Mouse (Mus musculus): ENCODE measurements around the gene Adarb2.

Gene Adarb2

GRCm38 (mm10) chr13:8365523-8365922 is 162.9 kb downstream of the Adarb2 start:
- no peak for ATAC-seq (ENCODE audit: insufficient number of reproducible peaks, low FRiP score, low TSS enrichment)

GRCm38 (mm10) chr13:8366087-8366486 is 163.4 kb downstream of the Adarb2 start:
- ATAC-seq (ENCODE audit: insufficient number of reproducible peaks, low FRiP score, low TSS enrichment) = no peak

- ATAC-seq (ENCODE audit: insufficient number of reproducible peaks, low FRiP score, low TSS enrichment) = no peak
Measured at GRCm38 (mm10) chr13:8369868-8370387, 167.3 kb downstream of the Adarb2 start.

- no peak for ATAC-seq (ENCODE audit: insufficient number of reproducible peaks, low FRiP score, low TSS enrichment)
Measured at GRCm38 (mm10) chr13:8388541-8388940, 185.9 kb downstream of the Adarb2 start.

GRCm38 (mm10) chr13:8400265-8401041 is 197.8 kb downstream of the Adarb2 start:
- no peak for ATAC-seq (ENCODE audit: insufficient number of reproducible peaks, low FRiP score, low TSS enrichment)

- ATAC-seq (ENCODE audit: insufficient number of reproducible peaks, low FRiP score, low TSS enrichment) = no peak
Measured at GRCm38 (mm10) chr13:8402324-8402873, 199.7 kb downstream of the Adarb2 start.

- ATAC-seq (ENCODE audit: insufficient number of reproducible peaks, low FRiP score, low TSS enrichment) = no peak
Measured at GRCm38 (mm10) chr13:8406020-8406419, 203.4 kb downstream of the Adarb2 start.

- no peak for ATAC-seq (ENCODE audit: insufficient number of reproducible peaks, low FRiP score, low TSS enrichment)
Measured at GRCm38 (mm10) chr13:8410353-8411318, 208.0 kb downstream of the Adarb2 start.

- no peak for ATAC-seq (ENCODE audit: insufficient number of reproducible peaks, low FRiP score, low TSS enrichment)
Measured at GRCm38 (mm10) chr13:8424019-8424719, 221.5 kb downstream of the Adarb2 start.

- ATAC-seq (ENCODE audit: insufficient number of reproducible peaks, low FRiP score, low TSS enrichment) = no peak
Measured at GRCm38 (mm10) chr13:8439188-8439835, 236.6 kb downstream of the Adarb2 start.

- ATAC-seq (ENCODE audit: insufficient number of reproducible peaks, low FRiP score, low TSS enrichment) = no peak
Measured at GRCm38 (mm10) chr13:8445415-8445814, 242.7 kb downstream of the Adarb2 start.

- no peak for ATAC-seq (ENCODE audit: insufficient number of reproducible peaks, low FRiP score, low TSS enrichment)
Measured at GRCm38 (mm10) chr13:8448192-8448879, 245.7 kb downstream of the Adarb2 start.

GRCm38 (mm10) chr13:8451581-8451980 is 248.9 kb downstream of the Adarb2 start:
- ATAC-seq (ENCODE audit: insufficient number of reproducible peaks, low FRiP score, low TSS enrichment) = no peak

GRCm38 (mm10) chr13:8456886-8457285 is 254.2 kb downstream of the Adarb2 start:
- no peak for ATAC-seq (ENCODE audit: insufficient number of reproducible peaks, low FRiP score, low TSS enrichment)

- ATAC-seq (ENCODE audit: insufficient number of reproducible peaks, low FRiP score, low TSS enrichment) = no peak
Measured at GRCm38 (mm10) chr13:8457831-8458230, 255.2 kb downstream of the Adarb2 start.

GRCm38 (mm10) chr13:8467591-8468366 is 265.1 kb downstream of the Adarb2 start:
- ATAC-seq (ENCODE audit: insufficient number of reproducible peaks, low FRiP score, low TSS enrichment) = no peak

GRCm38 (mm10) chr13:8476237-8476636 is 273.6 kb downstream of the Adarb2 start:
- ATAC-seq (ENCODE audit: insufficient number of reproducible peaks, low FRiP score, low TSS enrichment) = no peak; the same call in 1 of the 2 replicates

- ATAC-seq (ENCODE audit: insufficient number of reproducible peaks, low FRiP score, low TSS enrichment) = no peak
Measured at GRCm38 (mm10) chr13:8478731-8479130, 276.1 kb downstream of the Adarb2 start.

Measured in cerebellum, adult (tissue).